Mouse (Mus musculus): ENCODE measurements around the gene Ngef.
"Not testable (repeated sequence)": the region's sequence is repeated elsewhere in the genome, so short reads cannot be mapped to it uniquely, and the experiment has no call there.

Ngef gene

DNA sequence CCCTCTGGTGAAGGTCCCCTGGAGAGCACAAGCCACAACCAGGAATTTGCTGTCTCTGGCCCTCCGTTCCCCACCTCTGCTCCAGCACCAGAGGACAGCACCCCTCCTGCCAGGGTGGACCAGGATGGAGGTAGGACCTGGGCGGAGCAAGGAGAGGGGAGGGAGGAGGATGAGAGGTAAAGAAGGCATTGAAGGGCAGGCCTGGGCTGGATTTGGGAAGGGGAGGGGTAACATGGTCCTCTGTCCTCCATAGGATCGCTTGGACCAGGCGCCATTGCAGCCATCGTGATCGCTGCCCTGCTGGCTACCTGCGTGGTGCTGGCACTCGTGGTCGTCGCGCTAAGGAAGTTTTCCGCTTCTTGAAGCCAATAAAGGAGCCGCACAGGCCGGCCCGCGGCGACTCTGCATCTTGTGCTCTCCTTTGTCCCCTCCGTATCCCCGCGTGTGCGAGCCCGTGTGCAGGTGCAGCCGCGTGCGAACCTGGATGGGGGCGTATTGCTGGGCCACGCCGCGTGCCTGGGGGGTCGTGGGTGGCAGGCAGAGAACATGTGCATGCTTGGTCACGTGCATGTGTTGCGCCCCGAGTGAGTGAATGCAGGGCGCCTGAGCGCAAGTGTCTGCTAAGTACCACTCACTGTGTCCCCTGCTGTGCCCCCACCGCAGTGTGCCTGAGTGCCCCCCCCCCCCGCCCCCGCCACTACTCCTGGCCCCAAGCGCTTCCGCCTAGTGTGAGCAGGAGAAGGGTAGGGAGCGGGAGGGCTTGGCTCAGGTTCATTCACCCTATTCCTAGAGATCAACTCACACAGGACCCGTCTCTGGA, 98.4 kb downstream of the Ngef start:
- DNase-seq (ENCODE audit: low spot score in 2 of 2): no peak

DNA sequence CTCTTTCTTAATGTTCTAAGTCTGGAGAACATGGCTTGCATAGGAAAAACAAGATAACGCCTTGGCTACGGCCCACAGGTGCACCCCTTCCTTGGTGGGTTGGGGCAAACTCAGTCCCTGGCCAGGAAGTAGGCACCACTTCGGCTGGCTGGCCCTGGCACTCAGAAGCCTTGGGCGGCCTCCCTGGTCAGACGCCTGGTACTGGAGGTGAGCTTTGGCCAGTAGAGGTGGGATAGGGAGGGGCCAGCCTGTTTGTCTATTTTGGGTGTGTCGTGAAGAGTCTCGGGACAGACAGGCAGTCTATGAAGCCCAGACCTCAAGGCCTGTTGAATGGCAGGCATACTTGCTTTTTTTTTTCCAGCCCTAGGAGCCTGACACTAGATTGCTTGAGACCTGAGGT, 101.1 kb downstream of the Ngef start:
- no peak for DNase-seq (ENCODE audit: low spot score in 2 of 2)

DNA sequence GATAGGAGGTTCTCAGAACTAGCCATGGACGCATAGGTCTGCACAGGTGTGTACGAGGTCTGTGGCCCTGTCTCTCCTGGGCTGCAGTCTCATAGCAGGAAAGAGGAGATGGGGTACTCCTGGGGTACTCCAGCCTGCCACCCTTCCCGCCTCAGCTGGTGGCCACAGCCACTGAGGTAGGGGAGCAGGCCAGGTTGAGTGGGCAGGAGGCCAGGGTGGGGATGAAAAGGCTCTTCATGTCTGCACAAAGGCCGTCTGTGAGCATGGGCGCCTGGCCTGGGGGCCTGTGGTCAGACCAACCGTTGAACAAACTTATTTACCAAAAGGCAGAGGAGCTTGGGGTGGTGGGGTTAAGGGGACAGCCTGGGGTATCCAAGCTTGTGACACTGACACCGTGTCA, 101.8 kb downstream of the Ngef start:
- no peak for DNase-seq (ENCODE audit: low spot score in 2 of 2)

DNA sequence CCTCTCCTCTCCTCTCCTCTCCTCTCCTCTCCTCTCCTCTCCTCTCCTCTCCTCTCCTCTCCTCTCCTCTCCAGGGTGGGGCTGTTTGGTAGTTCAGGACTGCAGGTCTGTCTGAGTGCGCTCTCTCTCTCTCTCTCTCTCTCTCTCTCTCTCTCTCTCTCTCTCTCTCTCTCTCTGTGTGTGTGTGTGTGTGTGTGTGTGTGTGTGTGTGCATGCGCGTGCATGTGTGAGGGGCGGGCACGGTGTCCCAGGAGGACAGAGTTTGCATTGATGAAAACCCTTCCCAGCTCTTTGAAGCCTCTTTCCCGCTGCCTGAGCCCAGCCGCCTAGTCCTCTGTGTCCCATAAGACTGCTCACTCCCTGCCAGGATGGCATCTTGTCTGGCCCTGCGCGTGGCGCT, 103.7 kb downstream of the Ngef start, which contains the start of gene Snorc:
Snorc (plus strand) TSS at position 301 of the 400 bp plus-strand sequence.
- DNase-seq (ENCODE audit: low spot score in 2 of 2): not testable (repeated sequence)

DNA sequence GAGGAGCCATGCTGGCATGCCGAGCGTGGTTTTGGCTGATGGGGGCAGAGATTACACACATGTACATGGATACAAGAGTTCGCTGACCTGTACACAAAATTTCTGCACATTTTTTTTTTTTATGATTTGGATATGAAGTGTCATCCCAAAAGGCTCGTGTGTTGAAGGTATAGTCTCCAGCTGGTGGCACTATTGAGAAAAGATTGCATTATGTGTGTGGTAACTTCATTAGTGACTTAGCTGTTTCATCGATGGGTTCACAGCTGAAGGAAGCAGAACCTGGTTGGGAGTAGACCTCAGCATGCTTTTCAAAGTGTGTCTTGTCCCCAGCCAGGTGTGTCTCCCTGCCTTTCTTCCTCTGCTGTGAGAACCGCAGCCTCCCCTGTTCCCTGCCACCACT, 105.3 kb downstream of the Ngef start:
- DNase-seq (ENCODE audit: low spot score in 2 of 2): no peak

DNA sequence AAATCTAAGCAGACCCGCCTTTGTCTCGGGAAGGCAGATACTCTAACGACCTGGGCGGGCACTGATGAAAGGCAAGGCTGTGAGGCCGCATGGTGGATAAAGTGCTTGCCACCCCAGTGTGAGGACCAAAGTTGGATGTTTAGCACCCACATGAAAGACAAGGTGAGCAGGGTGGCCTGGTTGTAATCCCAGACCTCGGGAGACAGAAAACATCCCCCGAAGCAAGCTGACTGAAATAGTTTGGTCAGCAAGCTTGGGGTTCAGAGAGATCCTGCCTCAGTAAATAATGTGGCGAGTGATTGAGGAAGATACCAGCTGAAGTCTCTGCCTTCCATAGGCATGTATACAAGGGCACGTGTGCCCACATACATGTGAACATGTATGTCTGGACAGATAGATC, 106.2 kb downstream of the Ngef start:
- no peak for DNase-seq (ENCODE audit: low spot score in 2 of 2)

DNA sequence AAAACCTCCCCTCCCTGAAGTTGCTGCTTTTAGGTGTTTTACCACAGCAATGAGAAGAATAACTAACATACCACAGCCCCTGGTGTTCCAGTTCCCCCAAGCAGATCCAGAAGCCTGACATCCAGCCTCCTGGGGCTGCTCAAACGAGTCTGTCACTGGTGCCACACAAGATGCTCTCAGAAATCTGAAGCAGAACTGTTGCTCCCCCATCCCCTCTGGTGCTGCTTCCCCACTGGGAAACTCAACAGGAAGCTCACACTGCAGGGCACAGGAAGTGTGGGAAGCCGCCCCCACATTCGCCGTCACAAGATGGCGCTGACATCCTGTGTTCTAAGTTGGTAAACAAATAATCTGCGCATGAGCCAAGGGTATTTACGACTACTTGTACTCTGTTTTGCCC, 113.8 kb downstream of the Ngef start:
- DNase-seq (ENCODE audit: low spot score in 2 of 2): not testable (repeated sequence)

DNA sequence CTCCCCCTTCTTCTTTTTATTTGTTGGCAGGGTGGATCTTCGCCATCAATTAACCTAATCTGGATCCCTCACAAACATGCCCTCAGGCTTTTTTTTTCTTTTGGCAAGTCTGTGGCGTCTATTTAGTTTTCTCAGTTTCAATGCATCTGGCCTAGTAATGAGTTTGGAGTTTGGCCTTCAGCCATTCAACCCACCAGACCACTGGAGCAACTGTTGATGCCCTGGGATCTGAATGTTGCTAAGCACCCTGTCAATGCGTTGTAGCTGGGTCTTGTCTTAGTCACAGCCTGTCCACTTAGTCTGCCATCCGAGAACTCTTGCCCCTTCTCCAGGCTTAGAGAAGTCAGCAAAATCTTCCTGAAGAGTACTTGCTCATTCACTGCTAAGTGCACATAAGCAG, 115.6 kb downstream of the Ngef start:
- DNase-seq (ENCODE audit: low spot score in 2 of 2): no peak

DNA sequence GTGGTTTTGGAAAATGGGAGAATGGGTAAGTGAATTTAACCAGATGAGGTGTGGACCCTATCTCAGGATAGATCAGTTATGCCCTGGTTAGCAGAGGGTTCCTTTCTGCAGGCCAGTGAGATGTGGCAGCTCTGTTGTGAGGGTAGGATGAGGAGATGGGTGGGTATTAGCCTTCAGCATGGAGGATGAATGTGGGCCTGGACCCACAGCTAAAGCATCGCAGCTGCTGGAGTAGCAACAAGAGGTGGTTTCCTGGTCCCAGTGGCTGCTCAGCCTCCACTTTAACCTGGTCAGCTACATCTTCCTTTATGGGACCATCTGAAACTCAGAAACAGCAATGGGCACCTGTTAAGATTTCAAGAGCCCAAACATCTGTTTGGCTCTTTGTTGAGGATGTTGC, 117.2 kb downstream of the Ngef start:
- DNase-seq (ENCODE audit: low spot score in 2 of 2): no peak

DNA sequence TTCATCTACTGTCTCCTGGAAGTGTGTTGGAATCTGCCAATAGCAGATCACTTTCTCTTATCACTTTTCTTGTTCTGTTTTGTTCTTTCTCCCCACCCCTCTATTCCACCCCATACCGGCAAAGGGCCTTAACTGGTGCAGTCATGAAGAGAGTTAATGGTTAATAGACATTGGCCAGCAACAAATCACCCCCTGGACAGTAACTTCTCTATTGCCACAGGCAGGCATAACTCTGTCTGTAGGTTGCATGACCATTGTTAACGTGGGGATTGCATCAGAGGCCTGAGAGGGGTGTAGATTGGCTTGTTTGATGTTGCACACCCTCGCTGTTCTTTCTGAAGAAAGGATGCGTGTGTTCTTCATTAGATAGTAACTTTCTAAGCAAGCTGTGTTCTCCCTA, 124.2 kb downstream of the Ngef start:
- DNase-seq (ENCODE audit: low spot score in 2 of 2): no peak

DNA sequence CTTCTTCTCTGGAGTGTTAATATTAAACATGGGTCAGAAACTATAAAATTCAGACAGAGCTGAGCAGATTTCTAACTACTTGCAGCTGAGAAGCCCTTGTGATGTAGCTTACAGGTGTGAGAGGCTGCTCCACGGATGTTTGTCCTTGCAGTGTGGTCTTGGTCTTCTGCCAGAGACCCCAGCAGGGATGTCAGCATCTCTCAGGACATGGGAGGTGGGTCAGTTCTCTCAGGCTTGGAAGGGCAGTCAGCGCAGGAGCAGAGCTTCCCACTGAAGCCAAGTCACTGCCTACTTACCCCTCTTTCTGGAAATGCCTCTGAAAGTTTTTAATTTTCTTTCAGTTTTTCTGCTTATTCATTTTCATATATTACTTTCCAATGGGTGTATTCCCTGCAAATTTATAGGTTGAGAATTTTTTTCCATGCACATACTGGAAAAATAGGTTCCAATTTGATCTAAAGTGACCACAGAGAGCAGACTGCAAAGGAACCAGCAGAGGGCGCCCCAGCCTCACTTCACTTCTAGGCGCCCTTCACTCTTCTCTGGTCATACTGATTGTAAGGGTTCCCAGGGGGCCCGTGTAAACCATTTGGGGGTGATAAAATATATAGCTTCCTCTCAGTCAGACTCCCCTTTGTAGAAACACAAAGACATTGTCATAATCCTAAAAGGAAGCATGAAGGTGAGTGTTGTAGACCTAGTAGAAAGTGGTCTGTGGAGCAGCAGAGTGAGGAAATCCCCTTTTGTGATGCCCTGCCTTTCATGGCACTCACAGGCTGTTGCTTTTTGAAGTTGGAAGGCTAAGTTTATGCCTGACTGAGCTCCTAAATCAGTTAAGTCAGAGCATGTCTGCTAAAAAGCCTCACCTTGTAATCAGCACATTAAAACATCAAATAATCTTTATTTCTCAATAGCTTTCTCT, 126.2 kb downstream of the Ngef start:
- peak in 1 of 2 experiments; percentile 69 for DNase-seq (ENCODE audit: low spot score in 2 of 2)

DNA sequence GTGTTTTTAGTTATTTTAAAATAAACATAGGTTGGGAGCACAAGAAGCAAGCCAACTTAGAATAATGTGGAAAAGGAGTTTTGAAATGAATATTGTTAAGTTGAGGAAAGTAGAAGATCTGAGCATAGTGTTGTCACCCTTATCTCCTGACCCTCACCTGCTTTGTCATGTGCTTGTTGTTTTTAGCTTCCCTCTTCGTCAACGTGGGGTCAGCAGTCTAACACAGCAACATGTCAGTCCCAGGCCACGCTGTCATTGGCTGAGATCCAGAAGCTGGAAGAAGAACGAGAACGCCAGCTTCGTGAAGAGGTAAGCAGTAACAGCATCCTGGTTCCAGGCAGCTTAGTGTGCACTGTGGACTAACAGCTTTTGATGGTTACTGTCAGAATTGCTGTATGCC, 137.1 kb downstream of the Ngef start:
- no peak for DNase-seq (ENCODE audit: low spot score in 2 of 2)

DNA sequence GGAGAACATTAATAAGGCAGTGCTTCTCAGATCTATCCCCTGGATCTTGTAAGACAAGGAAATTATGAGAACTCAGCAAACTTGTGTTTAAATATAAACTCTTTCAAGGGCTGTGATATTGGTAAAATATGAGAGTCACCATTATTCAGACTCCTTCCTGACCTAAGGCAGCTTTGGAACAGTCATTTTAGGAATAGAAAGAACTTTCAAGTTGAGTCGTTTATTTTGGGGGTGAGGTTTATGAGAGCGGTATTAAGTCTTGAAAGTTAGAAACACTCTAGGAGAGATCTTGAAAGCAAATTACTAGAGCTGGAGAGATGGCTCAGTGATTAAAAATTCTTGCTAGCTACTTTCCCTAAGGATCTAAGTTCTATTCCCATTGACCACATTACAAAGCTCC, 138.5 kb downstream of the Ngef start:
- no peak for DNase-seq (ENCODE audit: low spot score in 2 of 2)

Measured in thymus, postnatal 10 days (tissue).